13 mouse cellular contexts compared by ENCODE assay signal in genomic region chr3:30227964-30228670, GRCm38 (mm10).
A peak's percentile ranks its signal among the peaks of the same experiment; 100 is the strongest.
DNase-seq lines count a peak whose midpoint lies in the region; ATAC-seq lines count a peak whose summit lies in the region.
"Had no signal": no experiment of that assay in that cellular context is flagged by ENCODE, and none has a peak within 500 bp of the region (broad histone marks: within the 10 kb centered on the region; RNA-seq: fewer than 3 reads in every experiment).

No protein-coding gene starts in this region.

- H3K27me3 ChIP-seq in hindbrain, embryonic 15.5 days = peaks cover 8% of the 10 kb centered on the region; the same call in 1 of the 2 replicates
- H3K27me3 ChIP-seq in midbrain, embryonic 11.5 days (ENCODE audit: control insufficient read depth, insufficient read depth, low read length) = peaks cover 2% of the 10 kb centered on the region; the same call in 1 of the 2 replicates
- H3K27me3 ChIP-seq: liver, embryonic 15.5 days had no signal

- no peak overlapping the region for H3K9ac ChIP-seq in hindbrain, embryonic 15.5 days
- H3K9ac ChIP-seq in midbrain, embryonic 11.5 days (ENCODE audit: low read length) = no peak overlapping the region
- H3K9ac ChIP-seq: liver, embryonic 15.5 days had no signal

- 33% methylated on average over 12 of the region's 12 CpGs for WGBS in hindbrain, embryonic 15.5 days
- 50% methylated on average over 12 of the region's 12 CpGs for WGBS in midbrain, embryonic 11.5 days

- peak overlapping the region; percentile 6; the same call in 1 of the 2 replicates for H3K4me2 ChIP-seq in hindbrain, embryonic 15.5 days
- no peak overlapping the region for H3K4me2 ChIP-seq in midbrain, embryonic 11.5 days
- H3K4me2 ChIP-seq: heart, embryonic 11.5 days; liver, embryonic 15.5 days had no signal

- no peak overlapping the region for H3K27ac ChIP-seq in hindbrain, embryonic 15.5 days (replicated peaks)
- H3K27ac ChIP-seq in midbrain, embryonic 11.5 days (ENCODE audit: low read depth, low read length) = no peak overlapping the region
- H3K27ac ChIP-seq: liver, embryonic 15.5 days had no signal

- no peak overlapping the region for H3K4me3 ChIP-seq in hindbrain, embryonic 15.5 days
- no peak overlapping the region for H3K4me3 ChIP-seq in midbrain, embryonic 11.5 days (ENCODE audit: low read depth, low read length)
- H3K4me3 ChIP-seq: liver, embryonic 15.5 days had no signal

- peak; percentile 13 to 37 for DNase-seq in cerebellum, postnatal 25 days
- no peak for DNase-seq in cerebellum, postnatal 36 days
- peak; percentile 21 for DNase-seq in R1 (ENCODE audit: low read depth, low spot score)
- DNase-seq in midbrain, embryonic 11.5 days (ENCODE audit: low spot score, missing footprints) = peak; percentile 87
- DNase-seq in left cerebral cortex, adult 9 months (ENCODE audit: low spot score in 2 of 2) = no peak
- no peak for DNase-seq in left cerebral cortex, postnatal 10 days (ENCODE audit: extremely low spot score in 1 of 2, low spot score in 2 of 2)
- DNase-seq: cerebellum, adult 11 months; kidney, adult 9 months had no signal

- no peaks in the 10 kb centered on the region for H3K36me3 ChIP-seq in hindbrain, embryonic 15.5 days
- H3K36me3 ChIP-seq in midbrain, embryonic 11.5 days (ENCODE audit: control insufficient read depth, insufficient read depth, low read length) = no peaks in the 10 kb centered on the region
- H3K36me3 ChIP-seq: G1E; liver, embryonic 15.5 days had no signal

- ATAC-seq in hindbrain, embryonic 15.5 days (ENCODE audit: low FRiP score, low read depth) = no peak
- no peak for ATAC-seq in midbrain, embryonic 11.5 days (ENCODE audit: low FRiP score)
- no peak for ATAC-seq in megakaryocyte-erythroid progenitor cell, adult 5-6 weeks (replicated peaks; ENCODE audit: low FRiP score, low TSS enrichment, poor library complexity, severe bottlenecking)

- H3K9me3 ChIP-seq in hindbrain, embryonic 15.5 days = no peaks in the 10 kb centered on the region
- H3K9me3 ChIP-seq in midbrain, embryonic 11.5 days (ENCODE audit: control insufficient read depth, low read length) = no peaks in the 10 kb centered on the region
- H3K9me3 ChIP-seq: liver, embryonic 15.5 days had no signal

- peaks cover 16% of the 10 kb centered on the region for H3K4me1 ChIP-seq in hindbrain, embryonic 15.5 days (replicated peaks)
- H3K4me1 ChIP-seq in midbrain, embryonic 11.5 days (ENCODE audit: control insufficient read depth, insufficient read depth, low read length) = peaks cover 14% of the 10 kb centered on the region
- H3K4me1 ChIP-seq: liver, embryonic 15.5 days had no signal

- intact Hi-C loops in left cerebral cortex, postnatal 10 days (cut with DNase I) = loop anchor here (10.0 kb wide), 1 partner anchor 287 kb away; no protein-coding TSS in a partner anchor

Comparison
In these comparisons a context has a peak if more than half of its experiments do, and no peak if none do; other contexts are left out.
1. DNase-seq: peak in cerebellum, postnatal 25 days (2 of 2), R1 (single experiment) and midbrain, embryonic 11.5 days (single experiment); none in cerebellum, postnatal 36 days (0 of 2), left cerebral cortex, adult 9 months (0 of 2) and left cerebral cortex, postnatal 10 days (0 of 2).